Comparison of ENCODE assay signal across 24 mouse cellular contexts in genomic region chr3:53031586-53031985, GRCm38 (mm10). TPM values are rescaled to one million over a fixed set of nuclear protein-coding genes. Genes with fewer than 3 reads are reported as not detected.
"Had no signal": no experiment of that assay in that cellular context is flagged by ENCODE, and none has a peak within 500 bp of the region (broad histone marks: within the 10 kb centered on the region; RNA-seq: fewer than 3 reads in every experiment).

No protein-coding gene starts in this region.

- H3K27me3 ChIP-seq: heart, embryonic 12.5 days; intestine, embryonic 15.5 days had no signal

- H3K4me1 ChIP-seq: hindbrain, embryonic 12.5 days; intestine, embryonic 15.5 days; limb, embryonic 15.5 days had no signal

- H3K36me3 ChIP-seq: heart, embryonic 10.5 days; heart, embryonic 12.5 days; hindbrain, embryonic 10.5 days; hindbrain, embryonic 12.5 days; intestine, embryonic 15.5 days; limb, embryonic 13.5 days; limb, embryonic 15.5 days; liver, embryonic 12.5 days had no signal

- H3K27ac ChIP-seq: heart, adult 2 months; heart, embryonic 10.5 days; hindbrain, embryonic 10.5 days; hindbrain, embryonic 12.5 days; hindbrain, embryonic 14.5 days; intestine, embryonic 15.5 days; layer of hippocampus, adult 2 months; left cerebral cortex, adult 2 months; limb, embryonic 13.5 days; limb, embryonic 15.5 days; liver, embryonic 12.5 days; liver, embryonic 14.5 days had no signal

- DNase-seq: gastrocnemius, postnatal 10 days; gastrocnemius, postnatal 25 days; heart, adult 2 months; heart, postnatal 10 days; heart, postnatal 4 days; kidney, adult 18-20 months; kidney, adult 8-10 months; kidney, postnatal 10 days; kidney, postnatal 25 days; kidney, postnatal 4 days had no signal

- H3K4me3 ChIP-seq: heart, adult 2 months; heart, embryonic 10.5 days; heart, embryonic 12.5 days; hindbrain, embryonic 10.5 days; hindbrain, embryonic 12.5 days; intestine, embryonic 15.5 days; layer of hippocampus, adult 2 months; left cerebral cortex, adult 2 months; limb, embryonic 13.5 days; limb, embryonic 15.5 days; liver, embryonic 12.5 days had no signal

- H3K9me3 ChIP-seq: heart, embryonic 10.5 days; heart, embryonic 12.5 days; hindbrain, embryonic 10.5 days; hindbrain, embryonic 12.5 days; intestine, embryonic 15.5 days; limb, embryonic 13.5 days; limb, embryonic 15.5 days; liver, embryonic 12.5 days had no signal

RNA-seq across cellular contexts. Expression of gene Lhfp, which starts 9.7 kb away (rescaled TPM):
- total RNA-seq: granulocyte monocyte progenitor cell, adult 5-6 weeks had no signal
- polyA plus RNA-seq: inflammation-experienced regulatory T-cells, adult 6 months had no signal
